Mouse (Mus musculus): Measurements from ENCODE around the gene Hmgn3. TPM values are rescaled to one million over a fixed set of nuclear protein-coding genes. Genes with fewer than 3 reads are reported as not detected.
"Not testable (repeated sequence)": the region's sequence is repeated elsewhere in the genome, so short reads cannot be mapped to it uniquely, and the experiment has no call there.

The Hmgn3 gene
- 141 and 143 TPM in 2 replicates for polyA plus RNA-seq (2016; fragmentation: Nextera tagmentation; extraction: Ambion mirVana)

GRCm38 (mm10) chr9:83146446-83147188, at the start of gene Hmgn3:
TSS of gene Hmgn3 (minus strand) at chr9:83146685.
- Histone ChIP-seq H3K4me3 (peak within 1 kb of the TSS; percentile 62), H3K4me2 (replicated peaks) (peak within 1 kb of the TSS; percentile 92), H3K27me3 (no peaks in the 10 kb centered on the region), H3K9me3 (replicated peaks) (no peaks in the 10 kb centered on the region), H3K9ac (peak within 1 kb of the TSS; percentile 55), H3K27ac (0 out of 2 replicates have a peak within 1 kb of the TSS, but pooled peaks have one; percentile 46), H3K4me1 (peaks cover 9% of the 10 kb centered on the region), H3K36me3 (no peaks in the 10 kb centered on the region)
- peak; percentile 97 for ATAC-seq (ENCODE audit: low FRiP score)
- WGBS: 9% methylated on average over 28 of the region's 28 CpGs

GRCm38 (mm10) chr9:83195765-83196164, 49.3 kb upstream of the Hmgn3 start:
- no peak for ATAC-seq (ENCODE audit: low FRiP score)
- no peaks in the 10 kb centered on the region for H3K27me3 ChIP-seq
- no peak overlapping the region for H3K4me2 ChIP-seq (replicated peaks)
- no peak overlapping the region for H3K9ac ChIP-seq
- H3K27ac ChIP-seq: no peak overlapping the region
- no peaks in the 10 kb centered on the region for H3K36me3 ChIP-seq
- H3K9me3 ChIP-seq (replicated peaks): no peaks in the 10 kb centered on the region
- WGBS: 76% methylated on average over 10 of the region's 10 CpGs
- H3K4me1 ChIP-seq: no peaks in the 10 kb centered on the region
- no peak overlapping the region for H3K4me3 ChIP-seq

- no peaks in the 10 kb centered on the region for H3K9me3 ChIP-seq (replicated peaks)
- no peaks in the 10 kb centered on the region for H3K27me3 ChIP-seq
- no peak overlapping the region for H3K27ac ChIP-seq
- H3K4me2 ChIP-seq (replicated peaks): no peak overlapping the region
- H3K36me3 ChIP-seq: no peaks in the 10 kb centered on the region
- H3K9ac ChIP-seq: no peak overlapping the region
- no peaks in the 10 kb centered on the region for H3K4me1 ChIP-seq
- no peak for ATAC-seq (ENCODE audit: low FRiP score)
- no peak overlapping the region for H3K4me3 ChIP-seq
- 60% methylated on average over 6 of the region's 6 CpGs for WGBS
These were observed 48.5 kb upstream of the Hmgn3 start for GRCm38 (mm10) chr9:83195007-83195406.

GRCm38 (mm10) chr9:83187752-83188151, 41.3 kb upstream of the Hmgn3 start:
- no peak for ATAC-seq (ENCODE audit: low FRiP score)

GRCm38 (mm10) chr9:83145591-83146445, 667 bp downstream of the Hmgn3 start:
- peak; percentile 82 for ATAC-seq (ENCODE audit: low FRiP score)
- H3K27ac ChIP-seq: 0 out of 2 replicates have a peak overlapping the region, but pooled peaks have one; percentile 46
- peak overlapping the region; percentile 92 for H3K4me2 ChIP-seq (replicated peaks)
- peak overlapping the region; percentile 55 for H3K9ac ChIP-seq
- peaks cover 9% of the 10 kb centered on the region for H3K4me1 ChIP-seq
- no peaks in the 10 kb centered on the region for H3K36me3 ChIP-seq
- H3K9me3 ChIP-seq (replicated peaks): peaks cover 2% of the 10 kb centered on the region; the same call in 1 of the 2 replicates
- WGBS: 3% methylated on average over 53 of the region's 53 CpGs
- no peaks in the 10 kb centered on the region for H3K27me3 ChIP-seq
- peak overlapping the region; percentile 62 for H3K4me3 ChIP-seq

More at GRCm38 (mm10) chr9:83187752-83188151, 41.3 kb upstream of the Hmgn3 start:
- Histone ChIP-seq H3K4me1 (no peaks in the 10 kb centered on the region), H3K4me3 (no peak overlapping the region), H3K9ac (no peak overlapping the region), H3K27ac (no peak overlapping the region), H3K4me2 (replicated peaks) (no peak overlapping the region), H3K27me3 (no peaks in the 10 kb centered on the region), H3K9me3 (replicated peaks) (no peaks in the 10 kb centered on the region), H3K36me3 (no peaks in the 10 kb centered on the region)
- 85% methylated on average over 2 of the region's 2 CpGs for WGBS

- Histone ChIP-seq H3K9me3 (replicated peaks) (no peaks in the 10 kb centered on the region), H3K27ac (no peak overlapping the region), H3K4me2 (replicated peaks) (no peak overlapping the region), H3K27me3 (no peaks in the 10 kb centered on the region), H3K36me3 (no peaks in the 10 kb centered on the region), H3K4me3 (no peak overlapping the region), H3K9ac (no peak overlapping the region), H3K4me1 (no peaks in the 10 kb centered on the region)
- no peak for ATAC-seq (ENCODE audit: low FRiP score)
- 92% methylated on average over 4 of the region's 4 CpGs for WGBS
These were observed 16.7 kb downstream of the Hmgn3 start for GRCm38 (mm10) chr9:83129831-83130230.

GRCm38 (mm10) chr9:83127840-83128239, 18.6 kb downstream of the Hmgn3 start:
- no peak overlapping the region for H3K4me3 ChIP-seq
- H3K36me3 ChIP-seq: no peaks in the 10 kb centered on the region
- no peak for ATAC-seq (ENCODE audit: low FRiP score)
- no peaks in the 10 kb centered on the region for H3K27me3 ChIP-seq
- WGBS: 72% methylated on average over 7 of the region's 7 CpGs
- no peaks in the 10 kb centered on the region for H3K9me3 ChIP-seq (replicated peaks)
- no peak overlapping the region for H3K4me2 ChIP-seq (replicated peaks)
- H3K4me1 ChIP-seq: no peaks in the 10 kb centered on the region
- H3K27ac ChIP-seq: no peak overlapping the region
- H3K9ac ChIP-seq: no peak overlapping the region

GRCm38 (mm10) chr9:83126482-83126881, 20.0 kb downstream of the Hmgn3 start:
- not testable (repeated sequence) for H3K9ac ChIP-seq; H3K9me3 ChIP-seq (replicated peaks); H3K4me1 ChIP-seq; H3K27me3 ChIP-seq; H3K4me3 ChIP-seq; H3K4me2 ChIP-seq (replicated peaks); ATAC-seq (ENCODE audit: low FRiP score); H3K36me3 ChIP-seq; H3K27ac ChIP-seq
- 92% methylated on average over 6 of the region's 6 CpGs for WGBS

- H3K36me3 ChIP-seq: no peaks in the 10 kb centered on the region
- 91% methylated on average over 2 of the region's 2 CpGs for WGBS
- no peak overlapping the region for H3K4me3 ChIP-seq
- H3K9me3 ChIP-seq (replicated peaks): no peaks in the 10 kb centered on the region
- H3K9ac ChIP-seq: no peak overlapping the region
- H3K4me2 ChIP-seq (replicated peaks): no peak overlapping the region
- H3K27ac ChIP-seq: no peak overlapping the region
- H3K27me3 ChIP-seq: no peaks in the 10 kb centered on the region
- no peaks in the 10 kb centered on the region for H3K4me1 ChIP-seq
- ATAC-seq (ENCODE audit: low FRiP score): no peak
These were observed 27.3 kb downstream of the Hmgn3 start for GRCm38 (mm10) chr9:83119211-83119610.

GRCm38 (mm10) chr9:83117486-83117885, 29.0 kb downstream of the Hmgn3 start:
- ATAC-seq (ENCODE audit: low FRiP score): no peak
- Histone ChIP-seq H3K27ac (no peak overlapping the region), H3K9me3 (replicated peaks) (no peaks in the 10 kb centered on the region), H3K4me2 (replicated peaks) (no peak overlapping the region), H3K4me1 (no peaks in the 10 kb centered on the region), H3K36me3 (no peaks in the 10 kb centered on the region), H3K9ac (no peak overlapping the region), H3K4me3 (no peak overlapping the region), H3K27me3 (no peaks in the 10 kb centered on the region)
- 87% methylated on average over 7 of the region's 7 CpGs for WGBS

GRCm38 (mm10) chr9:83116774-83117474, 29.6 kb downstream of the Hmgn3 start:
- H3K4me3 ChIP-seq: no peak overlapping the region

GRCm38 (mm10) chr9:83115676-83116075, 30.8 kb downstream of the Hmgn3 start:
- H3K4me1 ChIP-seq: no peaks in the 10 kb centered on the region
- no peak overlapping the region for H3K4me2 ChIP-seq (replicated peaks)
- no peaks in the 10 kb centered on the region for H3K36me3 ChIP-seq
- H3K9me3 ChIP-seq (replicated peaks): no peaks in the 10 kb centered on the region
- no peak overlapping the region for H3K4me3 ChIP-seq
- no peak overlapping the region for H3K27ac ChIP-seq
- no peak overlapping the region for H3K9ac ChIP-seq
- H3K27me3 ChIP-seq: no peaks in the 10 kb centered on the region
- ATAC-seq (ENCODE audit: low FRiP score): no peak
- 98% methylated on average over 2 of the region's 2 CpGs for WGBS

More at GRCm38 (mm10) chr9:83116774-83117474, 29.6 kb downstream of the Hmgn3 start:
- H3K27me3 ChIP-seq: no peaks in the 10 kb centered on the region
- H3K4me1 ChIP-seq: no peaks in the 10 kb centered on the region
- no peaks in the 10 kb centered on the region for H3K9me3 ChIP-seq (replicated peaks)
- H3K36me3 ChIP-seq: no peaks in the 10 kb centered on the region
- H3K27ac ChIP-seq: no peak overlapping the region
- H3K9ac ChIP-seq: no peak overlapping the region
- ATAC-seq (ENCODE audit: low FRiP score): no peak
- H3K4me2 ChIP-seq (replicated peaks): no peak overlapping the region
- WGBS: 94% methylated on average over 15 of the region's 15 CpGs

All from hindbrain, embryonic 12.5 days (tissue).